Mouse (Mus musculus) liver, embryonic 14.5 days (tissue): ENCODE measurements around the gene Asgr1.

ENCODE experiments used
- CTCF ChIP-seq: IDR thresholded peaks from 2 replicates; pipeline ENCODE4 v1.5.1; 2016; ENCODE audit warnings: antibody characterized with exemption, low read depth, control low read depth
- EP300 ChIP-seq: IDR thresholded peaks from 2 replicates; pipeline ENCODE4 v1.6.1; 2016; ENCODE audit warnings: antibody characterized with exemption, low read depth

GRCm38 (mm10) chr11:70079928-70080327, 26.0 kb downstream of the Asgr1 start:
- TF ChIP-seq CTCF (no peak), EP300 (no peak)
